Comparison of ENCODE assay signal across 28 mouse cellular contexts in the genomic region with DNA sequence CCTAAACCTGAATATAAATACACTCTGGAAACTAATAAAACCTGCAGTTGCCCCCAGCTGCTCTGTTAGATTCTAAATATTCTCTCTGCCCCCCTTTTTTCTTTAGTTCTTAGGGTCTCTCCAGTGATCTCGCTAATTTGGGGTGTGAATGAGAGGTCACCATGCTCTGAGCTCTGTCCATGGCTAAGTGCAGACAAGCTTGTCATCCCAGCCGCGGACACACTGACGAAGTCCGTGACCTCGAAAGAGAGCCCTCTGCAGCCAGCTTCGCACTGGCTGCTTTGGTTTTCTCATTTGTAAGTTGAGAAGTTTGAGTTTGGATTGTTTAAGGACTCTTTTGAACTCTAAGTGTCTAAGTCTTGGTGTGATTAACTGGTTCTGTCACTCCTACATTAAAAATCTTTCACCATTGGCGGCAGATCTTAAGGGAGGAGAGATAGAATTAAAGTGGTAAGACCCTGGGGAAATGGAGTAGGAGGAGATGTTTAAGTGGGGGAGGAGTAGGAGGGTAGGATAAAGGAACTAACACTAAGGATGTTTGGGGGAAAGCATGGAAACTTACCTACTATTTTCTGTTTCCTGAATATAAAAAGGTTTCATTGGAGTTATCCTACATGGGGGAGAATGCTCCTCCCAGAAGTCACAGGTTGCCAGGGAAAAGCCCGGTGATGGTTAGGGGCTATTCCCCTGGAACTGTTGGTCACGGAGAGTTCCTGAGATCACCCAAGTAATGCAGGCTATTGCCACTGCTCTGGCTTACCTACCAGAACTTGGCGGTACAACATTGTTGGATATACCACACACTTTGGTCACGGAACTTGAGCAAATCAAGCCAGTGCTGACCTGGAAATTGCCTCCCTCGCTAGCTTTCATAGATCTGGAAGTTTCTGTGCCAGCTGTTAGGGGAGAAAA. TPM values are rescaled to one million over a fixed set of nuclear protein-coding genes. Genes with fewer than 3 reads are reported as not detected.
A peak's percentile ranks its signal among the peaks of the same experiment; 100 is the strongest.
DNase-seq lines count a peak whose midpoint lies in the region; ATAC-seq and TF ChIP-seq lines count a peak whose summit lies in the region.
"Had no signal": no experiment of that assay in that cellular context is flagged by ENCODE, and none has a peak within 500 bp of the region (broad histone marks: within the 10 kb centered on the region; RNA-seq: fewer than 3 reads in every experiment).

No protein-coding gene starts in this region.

- peak; percentile 90 for ATAC-seq in kidney, embryonic 14.5 days (ENCODE audit: low FRiP score, low TSS enrichment)
- peak; percentile 68; the same call in 1 of the 2 replicates for ATAC-seq in kidney, postnatal 0 days (replicated peaks; ENCODE audit: low FRiP score, low read depth)
- ATAC-seq: CD4-positive, CD25-positive, alpha-beta regulatory T cell, adult 4 months; forebrain, embryonic 14.5 days; forebrain, postnatal 0 days; hindbrain, embryonic 16.5 days; intestine, embryonic 15.5 days had no signal

- no peak overlapping the region for H3K4me2 ChIP-seq in kidney, embryonic 14.5 days (replicated peaks; ENCODE audit: low read depth, low read length)
- H3K4me2 ChIP-seq in kidney, postnatal 0 days (ENCODE audit: low read length), result no peak overlapping the region
- H3K4me2 ChIP-seq: embryonic facial prominence, embryonic 12.5 days; embryonic facial prominence, embryonic 15.5 days; heart, embryonic 15.5 days; hindbrain, embryonic 13.5 days; intestine, embryonic 15.5 days had no signal

- 36% methylated on average over 13 of the region's 13 CpGs for WGBS in kidney, embryonic 14.5 days
- WGBS in kidney, postnatal 0 days, result 32% methylated on average over 13 of the region's 13 CpGs

- TF ChIP-seq CTCF in kidney, postnatal 0 days (IDR thresholded peaks at IDR 0.05; ENCODE audit: low read depth), result no peak

- H3K36me3 ChIP-seq in kidney, embryonic 14.5 days (ENCODE audit: control insufficient read depth, insufficient read depth, low read length), result no peaks in the 10 kb centered on the region
- H3K36me3 ChIP-seq in kidney, postnatal 0 days (ENCODE audit: insufficient read depth, low read length), result no peaks in the 10 kb centered on the region
- H3K36me3 ChIP-seq: embryonic facial prominence, embryonic 12.5 days; embryonic facial prominence, embryonic 15.5 days; heart, embryonic 15.5 days; hindbrain, embryonic 10.5 days; hindbrain, embryonic 13.5 days; intestine, embryonic 15.5 days had no signal

- H3K9me3 ChIP-seq in kidney, embryonic 14.5 days (ENCODE audit: control insufficient read depth, low read length), result no peaks in the 10 kb centered on the region
- H3K9me3 ChIP-seq in kidney, postnatal 0 days (replicated peaks; ENCODE audit: low read length), result no peaks in the 10 kb centered on the region
- H3K9me3 ChIP-seq: embryonic facial prominence, embryonic 12.5 days; embryonic facial prominence, embryonic 15.5 days; heart, embryonic 15.5 days; hindbrain, embryonic 10.5 days; hindbrain, embryonic 13.5 days; intestine, embryonic 15.5 days had no signal

- H3K9ac ChIP-seq in kidney, embryonic 14.5 days (ENCODE audit: low read depth, low read length), result no peak overlapping the region
- no peak overlapping the region for H3K9ac ChIP-seq in kidney, postnatal 0 days (ENCODE audit: low read depth, low read length)
- H3K9ac ChIP-seq: embryonic facial prominence, embryonic 12.5 days; embryonic facial prominence, embryonic 15.5 days; forebrain, postnatal 0 days; heart, embryonic 15.5 days; hindbrain, embryonic 13.5 days; intestine, embryonic 15.5 days had no signal

- 0 out of 2 replicates have a peak overlapping the region, but pooled peaks have one; percentile 38 for H3K27ac ChIP-seq in kidney, embryonic 14.5 days (ENCODE audit: low read depth, low read length)
- H3K27ac ChIP-seq in kidney, postnatal 0 days, result no peak overlapping the region
- H3K27ac ChIP-seq: embryonic facial prominence, embryonic 12.5 days; embryonic facial prominence, embryonic 15.5 days; gastrocnemius, adult 2 months; heart, embryonic 15.5 days; hindbrain, embryonic 10.5 days; hindbrain, embryonic 13.5 days; intestine, embryonic 15.5 days had no signal

- no peak overlapping the region for H3K4me3 ChIP-seq in kidney, embryonic 14.5 days (ENCODE audit: low read length)
- no peak overlapping the region for H3K4me3 ChIP-seq in kidney, postnatal 0 days (replicated peaks; ENCODE audit: low read depth, low read length)
- H3K4me3 ChIP-seq: embryonic facial prominence, embryonic 12.5 days; embryonic facial prominence, embryonic 15.5 days; gastrocnemius, adult 2 months; heart, embryonic 15.5 days; hindbrain, embryonic 10.5 days; hindbrain, embryonic 13.5 days; intestine, embryonic 15.5 days had no signal

- no peaks in the 10 kb centered on the region for H3K27me3 ChIP-seq in kidney, embryonic 14.5 days (ENCODE audit: control insufficient read depth, insufficient read depth, low read length)
- no peaks in the 10 kb centered on the region for H3K27me3 ChIP-seq in kidney, postnatal 0 days (ENCODE audit: insufficient read depth, low read length)
- H3K27me3 ChIP-seq: embryonic facial prominence, embryonic 12.5 days; embryonic facial prominence, embryonic 15.5 days; heart, embryonic 15.5 days; hindbrain, embryonic 13.5 days; intestine, embryonic 15.5 days had no signal

- DNase-seq in embryo, embryonic 11 days, result peak; percentile 27
- no peak for DNase-seq in embryo, embryonic 10 days (ENCODE audit: low spot score)
- no peak for DNase-seq in kidney, adult 11 months
- DNase-seq in kidney, postnatal 0 days (ENCODE audit: low spot score), result peak; percentile 87
- DNase-seq in kidney, postnatal 10 days, result no peak
- DNase-seq: adrenal gland, adult 2 months; adrenal gland, postnatal 25 days; cerebellum, adult 18-20 months; cerebellum, adult 9-10 months; cerebellum, postnatal 14 days; forebrain, postnatal 0 days; gastrocnemius, adult 2 months; gastrocnemius, postnatal 14 days; heart, adult 18-20 months; heart, postnatal 10 days; heart, postnatal 36 days had no signal

- H3K4me1 ChIP-seq in kidney, embryonic 14.5 days (ENCODE audit: control insufficient read depth, insufficient read depth, low read length), result 0 out of 2 replicates have a peak, but pooled peaks cover 2% of the 10 kb centered on the region
- no peaks in the 10 kb centered on the region for H3K4me1 ChIP-seq in kidney, postnatal 0 days (replicated peaks; ENCODE audit: insufficient read depth, low read length)
- H3K4me1 ChIP-seq: embryonic facial prominence, embryonic 12.5 days; embryonic facial prominence, embryonic 15.5 days; heart, embryonic 15.5 days; hindbrain, embryonic 10.5 days; hindbrain, embryonic 13.5 days; intestine, embryonic 15.5 days had no signal

RNA-seq across cellular contexts. Expression of a gene that starts 1.8 kb away (rescaled TPM):
- polyA plus RNA-seq in kidney, embryonic 14.5 days (2014; fragmentation: Nextera tagmentation; extraction: Ambion mirVana), result 0.40 TPM in 1 of 2 replicates, not detected in the other
- not detected in 2 replicates for polyA plus RNA-seq in kidney, postnatal 0 days (2015; fragmentation: Nextera tagmentation; extraction: Ambion mirVana)
- polyA plus RNA-seq: C2C12; CD4-positive, CD25-positive, alpha-beta regulatory T cell, adult 4 months; embryonic facial prominence, embryonic 15.5 days; forebrain, embryonic 11.5 days; forebrain, embryonic 14.5 days; forebrain, postnatal 0 days; heart, embryonic 15.5 days; hindbrain, embryonic 10.5 days; hindbrain, embryonic 13.5 days had no signal

RNA-seq across cellular contexts. Expression of a gene that starts 50.0 kb away (rescaled TPM):
- 0.58 and 0.76 TPM in 2 replicates for polyA plus RNA-seq in kidney, embryonic 14.5 days (2014; fragmentation: Nextera tagmentation; extraction: Ambion mirVana)
- polyA plus RNA-seq in kidney, postnatal 0 days (2015; fragmentation: Nextera tagmentation; extraction: Ambion mirVana), result 0.69 and 1.0 TPM in 2 replicates
- polyA plus RNA-seq: adrenal gland, adult 2 months; C2C12; CD4-positive, CD25-positive, alpha-beta regulatory T cell, adult 4 months; heart, embryonic 15.5 days had no signal

Comparison
In these comparisons a context has a peak if more than half of its experiments do, and no peak if none do; other contexts are left out.
1. DNase-seq: peak in embryo, embryonic 11 days (single experiment) and kidney, postnatal 0 days (single experiment); none in embryo, embryonic 10 days (single experiment), kidney, adult 11 months (single experiment) and kidney, postnatal 10 days (single experiment).